Mouse (Mus musculus) CD8-positive naive resting alpha-beta T cell, adult 2 months (primary cell): ENCODE results near the gene Atf5.
A peak's percentile ranks its signal among the peaks of the same experiment; 100 is the strongest.

Experiments used
- DNase-seq, 2 experiments: peaks; one replicate each; pipeline ENCODE4 v3.0.0; 2022; ENCODE audit warnings: low read depth in 2 of 2, low spot score in 2 of 2

Atf5 gene

GRCm38 (mm10) chr7:44816470-44817021 lies at the start of gene Atf5:
Gene Atf5 (minus strand): TSS chr7:44816658.
- no peak for DNase-seq

DNA sequence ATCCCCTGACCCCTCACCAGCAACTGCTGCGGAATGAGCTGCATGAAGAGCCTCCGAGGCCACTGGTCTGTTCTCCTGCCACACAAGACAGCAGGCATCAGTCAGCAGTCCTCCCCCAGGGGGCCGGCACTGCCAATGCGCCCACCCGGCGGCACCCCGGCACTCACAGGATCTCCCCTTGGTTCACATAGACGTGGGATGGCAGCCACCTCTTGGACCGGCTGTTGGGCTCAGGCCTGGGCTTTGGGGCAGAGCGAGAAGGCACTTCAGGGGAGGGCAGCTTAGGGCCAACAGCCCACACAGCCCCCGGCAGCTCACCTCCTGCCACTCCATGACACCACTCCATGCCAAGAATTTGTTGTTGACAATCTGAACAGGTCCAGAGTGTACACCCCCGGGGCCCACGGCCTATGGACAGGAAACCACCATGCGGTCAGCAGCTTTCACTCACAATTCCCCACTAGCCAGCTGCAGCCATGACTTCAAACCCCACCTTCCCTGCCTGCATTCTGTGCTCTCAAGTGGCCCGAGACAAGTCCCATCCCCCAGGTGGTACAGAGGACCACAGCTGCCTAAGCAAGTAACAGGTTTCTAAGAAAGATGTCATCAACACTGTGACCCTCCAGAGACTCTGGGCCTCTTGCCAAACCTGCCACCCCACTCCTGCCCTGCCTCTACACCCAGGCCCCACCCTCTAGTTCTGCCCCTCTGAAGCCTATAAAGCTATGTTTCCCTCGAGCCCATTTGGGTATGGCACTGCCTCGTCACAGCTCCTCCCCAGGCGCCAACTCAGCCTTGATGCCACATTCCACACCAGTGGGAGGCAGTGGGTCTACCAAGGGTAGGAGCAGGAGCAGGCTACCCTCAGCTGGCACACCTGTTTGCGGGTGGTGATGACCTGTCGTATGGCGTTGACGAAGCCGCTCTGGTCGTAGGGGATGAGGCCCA lies 48.4 kb upstream of the Atf5 start:
- no peak for DNase-seq

DNA sequence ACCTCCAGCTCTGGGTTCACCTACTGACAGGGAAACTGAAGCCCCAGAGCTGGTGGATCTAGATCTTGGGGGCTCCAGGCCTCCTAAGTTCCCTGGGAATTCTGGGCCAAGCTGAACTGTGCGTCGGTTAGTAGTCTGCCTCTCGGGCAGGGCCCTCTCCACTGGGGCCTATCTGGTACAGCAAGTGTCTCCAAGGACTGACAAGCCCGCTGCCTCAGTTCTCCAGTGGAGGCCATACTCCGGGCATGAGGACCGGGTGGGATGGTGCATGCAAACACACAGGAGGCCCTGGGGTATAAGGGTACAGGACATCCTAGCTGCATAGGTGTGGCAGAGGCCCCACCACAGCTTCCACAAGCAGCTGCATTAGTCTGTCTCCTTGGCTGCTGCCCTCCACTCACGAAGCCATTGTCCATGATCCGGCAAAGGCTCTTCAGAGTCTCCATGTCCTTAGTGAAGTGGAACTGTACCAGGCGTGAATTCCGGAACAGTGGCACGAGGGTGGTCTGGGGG lies 47.6 kb upstream of the Atf5 start:
- DNase-seq = no peak

DNA sequence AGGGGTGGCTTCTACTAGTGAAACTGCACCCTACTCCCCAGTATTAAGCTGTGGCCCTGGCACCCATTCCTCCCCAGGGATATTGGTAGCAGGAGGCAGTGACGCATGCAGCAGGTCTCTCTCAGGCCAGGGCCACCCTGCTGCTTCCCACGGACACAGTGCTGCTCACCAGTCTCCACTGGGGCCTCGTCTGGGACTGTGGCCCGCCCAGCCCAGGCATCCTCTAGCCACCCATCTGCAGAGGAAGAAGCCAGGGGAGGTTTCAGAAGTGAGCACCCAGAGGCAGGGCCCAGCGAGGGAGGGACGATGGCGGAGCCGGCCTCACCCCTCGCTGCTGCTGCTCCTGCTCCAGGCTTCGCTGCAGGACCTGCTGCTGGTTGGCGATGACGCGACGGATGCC lies 46.8 kb upstream of the Atf5 start:
- DNase-seq = no peak

- DNase-seq = no peak
Observed at GRCm38 (mm10) chr7:44862434-44862833, 46.0 kb upstream of the Atf5 start.

- no peak for DNase-seq
Observed at GRCm38 (mm10) chr7:44861429-44861816, 45.0 kb upstream of the Atf5 start.

- DNase-seq = peak; percentile 48 to 58
Observed at GRCm38 (mm10) chr7:44860576-44861428, 44.3 kb upstream of the Atf5 start.

DNA sequence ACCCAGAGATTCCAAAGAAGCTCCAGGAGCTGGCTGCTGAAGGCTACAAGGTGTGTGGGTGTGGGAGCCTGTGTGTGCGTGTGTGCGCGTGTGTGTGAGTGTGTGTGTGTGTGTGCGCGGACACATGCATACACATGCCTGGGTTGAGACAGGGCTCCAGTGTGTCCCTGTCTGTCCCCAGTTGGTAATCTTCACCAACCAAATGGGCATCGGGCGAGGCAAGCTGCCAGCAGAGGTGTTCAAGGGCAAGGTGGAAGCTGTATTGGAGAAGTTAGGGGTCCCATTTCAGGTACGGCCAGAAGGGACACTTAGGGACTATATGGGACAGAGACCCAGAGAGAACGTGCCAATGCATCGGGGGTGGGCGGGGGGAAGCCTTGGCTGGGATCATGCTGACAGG lies 43.4 kb upstream of the Atf5 start:
- no peak for DNase-seq

- no peak for DNase-seq
Observed at GRCm38 (mm10) chr7:44857905-44858304, 41.4 kb upstream of the Atf5 start.

- peak; percentile 74 to 81 for DNase-seq
Observed at GRCm38 (mm10) chr7:44857042-44857552, 40.6 kb upstream of the Atf5 start, which contains the start of gene Pnkp. Gene Pnkp (plus strand): TSS chr7:44857139.

- DNase-seq = no peak
Observed at GRCm38 (mm10) chr7:44856265-44856916, 39.9 kb upstream of the Atf5 start.

GRCm38 (mm10) chr7:44855036-44855435 lies 38.6 kb upstream of the Atf5 start:
- no peak for DNase-seq

DNA sequence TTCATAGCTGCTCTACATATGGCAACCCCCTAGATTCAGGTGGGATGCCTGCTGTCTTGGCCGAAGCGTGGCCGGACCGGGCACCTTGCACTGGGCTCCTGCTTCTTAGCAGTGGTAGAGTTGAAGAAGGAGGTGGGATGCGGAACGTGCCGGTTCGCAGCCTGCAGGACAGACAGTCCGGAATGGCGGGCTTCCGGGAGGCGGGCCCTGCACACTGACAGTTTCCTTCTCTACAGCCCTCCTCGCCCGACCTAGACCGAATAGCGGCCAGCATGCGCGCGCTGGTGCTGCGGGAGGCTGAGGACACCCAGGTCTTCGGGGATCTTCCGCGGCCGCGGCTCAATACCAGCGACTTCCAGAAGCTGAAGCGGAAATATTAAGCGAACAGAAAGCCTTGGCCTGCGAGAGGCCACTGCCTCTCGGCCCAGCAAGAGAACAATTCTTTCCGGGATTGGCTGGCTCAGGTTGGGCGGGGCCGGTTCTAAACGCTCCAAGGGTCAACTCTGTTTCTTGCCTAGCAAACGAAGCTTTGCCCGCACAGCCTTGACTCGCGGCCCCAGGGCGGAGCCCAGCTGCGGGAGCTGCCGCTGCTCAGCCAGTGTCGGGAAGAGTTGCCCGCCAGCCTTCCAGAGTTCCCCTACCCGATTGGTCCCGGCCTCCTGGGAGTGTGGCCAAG lies 38.0 kb upstream of the Atf5 start:
- DNase-seq = peak; percentile 51 to 56

- DNase-seq = no peak
Observed at GRCm38 (mm10) chr7:44853596-44854355, 37.3 kb upstream of the Atf5 start.

DNA sequence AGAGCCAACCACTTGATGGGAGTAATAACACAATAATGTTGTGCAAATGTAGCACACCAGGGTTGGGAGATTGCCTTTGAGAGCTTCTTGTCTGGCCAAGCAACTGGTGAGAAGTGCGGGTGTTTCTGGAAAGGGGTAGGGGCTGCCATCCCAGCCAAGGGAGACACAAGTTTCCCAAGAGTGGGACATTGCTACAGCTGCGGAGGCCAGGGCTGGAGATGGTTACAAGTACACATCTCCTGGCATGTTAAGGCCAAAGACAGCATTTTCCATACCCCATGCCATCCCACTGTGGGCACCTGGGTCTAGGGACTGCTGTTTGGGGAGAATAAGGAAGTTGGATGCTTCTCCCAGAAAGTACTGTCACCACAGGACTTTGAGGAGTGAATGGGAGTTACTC lies 36.6 kb upstream of the Atf5 start:
- DNase-seq = no peak

DNA sequence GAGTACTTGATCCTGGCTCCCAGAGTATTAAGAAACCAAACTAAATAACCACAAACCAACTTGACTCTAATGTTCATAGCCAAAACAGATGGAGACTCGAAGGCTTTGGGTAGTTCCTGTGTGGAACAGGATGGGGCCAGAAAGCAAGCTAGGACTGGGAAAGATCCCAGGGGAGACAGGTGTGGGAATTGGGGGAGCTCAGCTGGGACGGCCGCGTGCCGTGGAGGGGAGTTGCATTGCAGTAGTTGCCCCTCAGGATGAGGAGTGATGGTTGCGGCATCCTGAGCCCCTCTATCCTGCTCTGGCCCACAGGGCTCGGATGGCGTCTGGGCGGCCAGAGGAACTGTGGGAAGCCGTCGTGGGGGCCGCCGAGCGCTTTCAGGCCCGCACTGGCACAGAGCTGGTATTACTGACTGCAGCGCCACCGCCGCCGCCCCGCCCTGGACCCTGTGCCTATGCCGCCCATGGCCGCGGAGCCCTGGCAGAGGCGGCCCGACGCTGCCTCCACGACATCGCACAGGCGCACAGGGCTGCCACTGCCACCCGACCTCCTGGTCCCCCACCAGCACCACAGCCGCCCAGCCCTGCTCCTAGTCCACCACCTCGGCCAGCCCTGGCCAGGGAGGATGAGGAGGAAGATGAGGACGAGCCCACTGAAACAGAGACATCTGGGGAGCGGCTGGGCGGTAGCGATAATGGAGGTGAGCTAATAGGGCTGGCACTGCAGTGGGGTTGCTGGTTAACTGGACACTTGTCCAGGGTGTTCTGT lies 36.0 kb upstream of the Atf5 start:
- DNase-seq = no peak

DNA sequence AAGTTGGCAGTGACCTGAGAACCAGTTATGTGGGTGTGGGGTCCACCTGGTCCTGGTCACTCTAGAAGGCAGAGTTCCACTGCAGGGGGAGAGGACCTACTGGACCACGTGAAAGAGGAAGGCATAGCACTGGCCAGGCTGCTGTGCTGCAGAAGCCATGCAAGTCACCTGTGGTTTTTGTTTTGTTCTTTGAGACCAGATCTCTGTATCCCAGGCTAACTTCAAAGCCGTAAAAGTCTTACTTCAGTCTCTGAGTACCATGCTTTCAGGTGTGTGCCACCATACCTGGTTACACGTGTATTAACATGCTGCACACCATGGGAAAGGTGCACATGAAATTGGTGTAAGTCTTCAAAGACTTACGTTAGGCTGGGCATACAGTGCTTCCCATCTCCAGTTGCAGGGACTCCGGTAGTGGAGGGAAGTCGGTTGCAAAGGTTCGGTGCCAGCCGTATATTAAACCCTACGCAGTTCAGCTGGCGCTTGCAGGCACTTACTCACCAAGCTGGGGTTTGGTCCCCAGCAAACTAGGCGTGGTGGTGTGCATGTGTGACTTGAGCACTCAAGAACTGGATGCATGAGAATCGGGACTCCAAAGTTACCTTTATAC lies 35.3 kb upstream of the Atf5 start:
- no peak for DNase-seq
